Mouse (Mus musculus) brain, embryonic 14.5 days (tissue): ENCODE measurements around the gene Spin2e. TPM values are rescaled to one million over a fixed set of nuclear protein-coding genes. Genes with fewer than 3 reads are reported as not detected.
"Not testable (repeated sequence)": the region's sequence is repeated elsewhere in the genome, so short reads cannot be mapped to it uniquely, and the experiment has no call there.

Experiments used
- DNase-seq: peaks from one replicate; pipeline ENCODE4 v3.0.0-alpha.2; 2011; ENCODE audit warnings: low read depth
- polyA plus RNA-seq: library from polyadenylated mRNA; depleted of rRNA; stranded (reverse); fragments of >200 nt; gene quantifications from 2 replicates; pipeline ENCODE4 v1.2.3, GENCODE M21; 2012; rRNA removed

The Spin2e gene
- not detected in 2 replicates for polyA plus RNA-seq

- DNase-seq, result not testable (repeated sequence)
These were observed at the start of gene Spin2e for GRCm38 (mm10) chrX:31618820-31619219. Gene Spin2e (minus strand): TSS chrX:31618920.

GRCm38 (mm10) chrX:31574183-31574582 is 44.5 kb downstream of the Spin2e start, which contains the start of gene Gm21883:
Gene Gm21883 (minus strand): TSS chrX:31574283.
- DNase-seq, result not testable (repeated sequence)

Other genes with a start within 250 kb of the Spin2e start
- not detected in 2 replicates for gene Btbd35f19, start 235.0 kb downstream of the Spin2e start, polyA plus RNA-seq
- not detected in 2 replicates for gene Gm21883, start 44.6 kb downstream of the Spin2e start, polyA plus RNA-seq
- not detected in 2 replicates for gene Btbd35f25, start 98.2 kb upstream of the Spin2e start, polyA plus RNA-seq